Mouse (Mus musculus) embryonic fibroblast, embryonic 13.5 days (primary cell): ENCODE results near the gene D630045J12Rik.

Experiments used
- CTCF ChIP-seq: IDR thresholded peaks from 2 replicates; pipeline ENCODE4 v1.5.1; 2011; ENCODE audit warnings: mild to moderate bottlenecking, control low read depth, low read length, moderate library complexity, borderline replicate concordance; ENCODE audit not compliant: insufficient read depth
- POLR2A ChIP-seq: IDR thresholded peaks from 2 replicates; pipeline ENCODE4 v1.6.1; 2011; ENCODE audit warnings: low read depth, mild to moderate bottlenecking, control low read depth, low read length, moderate library complexity

DNA sequence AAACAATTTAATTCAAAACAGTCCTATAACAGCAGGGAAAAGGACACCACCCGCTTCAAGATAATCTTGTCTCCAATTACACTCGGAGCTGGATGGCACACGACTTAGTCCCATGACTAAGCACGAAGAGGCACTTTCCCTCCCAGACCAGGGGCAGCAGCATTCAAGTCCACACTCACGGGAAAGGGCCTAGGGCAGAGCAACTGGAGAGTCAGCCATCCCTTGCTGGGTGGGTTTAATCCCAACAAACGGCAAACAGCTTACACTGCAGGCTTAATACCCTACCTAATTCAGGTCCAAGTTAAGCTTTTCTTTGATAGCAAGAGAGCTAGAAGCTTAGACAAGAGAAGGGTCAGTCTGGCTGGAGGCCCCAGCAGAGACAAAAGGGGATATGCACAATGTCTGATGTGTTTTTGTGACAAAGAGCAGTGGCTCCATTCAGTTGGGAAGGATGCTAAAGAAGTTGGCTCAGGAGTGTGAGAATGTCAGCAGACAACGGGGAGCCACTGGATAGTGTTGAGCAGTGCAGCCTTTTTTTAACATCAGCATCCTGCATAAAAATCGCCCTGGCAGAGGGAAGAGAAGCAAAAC, 46.8 kb downstream of the D630045J12Rik start:
- TF ChIP-seq POLR2A (no peak), CTCF (no peak)
